Mouse (Mus musculus): Measurements from ENCODE around the gene L3mbtl2. TPM values are rescaled to one million over a fixed set of nuclear protein-coding genes. Genes with fewer than 3 reads are reported as not detected.

L3mbtl2 gene
- polyA plus RNA-seq, 1 experiment from 2014 or later, result 21.2 TPM

GRCm38 (mm10) chr15:81680301-81680805 lies 16.7 kb downstream of the L3mbtl2 start:
- Histone ChIP-seq H3K27ac (ENCODE audit: low read length) (no peak overlapping the region), H3K9me3 (ENCODE audit: control insufficient read depth, low read length) (no peaks in the 10 kb centered on the region), H3K4me3 (ENCODE audit: low read length) (no peak overlapping the region), H3K36me3 (ENCODE audit: control insufficient read depth, insufficient read depth, low read length) (peaks cover 1% of the 10 kb centered on the region), H3K9ac (ENCODE audit: low read depth, low read length) (no peak overlapping the region), H3K4me1 (ENCODE audit: control insufficient read depth, insufficient read depth, low read length) (no peaks in the 10 kb centered on the region), H3K27me3 (replicated peaks; ENCODE audit: control insufficient read depth, insufficient read depth, low read length) (no peaks in the 10 kb centered on the region), H3K4me2 (ENCODE audit: low read depth, low read length) (no peak overlapping the region)
- ATAC-seq, result no peak
- WGBS, result 94% methylated on average over 4 of the region's 4 CpGs

GRCm38 (mm10) chr15:81693366-81693966 lies 29.8 kb downstream of the L3mbtl2 start:
- peaks cover 24% of the 10 kb centered on the region for H3K27me3 ChIP-seq (replicated peaks; ENCODE audit: control insufficient read depth, insufficient read depth, low read length)
- ATAC-seq, result peak; percentile 58
- peak overlapping the region; percentile 99 for H3K4me2 ChIP-seq (ENCODE audit: low read depth, low read length)
- peaks cover 8% of the 10 kb centered on the region for H3K4me1 ChIP-seq (ENCODE audit: control insufficient read depth, insufficient read depth, low read length)
- H3K27ac ChIP-seq (ENCODE audit: low read length), result no peak overlapping the region
- no peaks in the 10 kb centered on the region for H3K9me3 ChIP-seq (ENCODE audit: control insufficient read depth, low read length)
- peak overlapping the region; percentile 75 for H3K9ac ChIP-seq (ENCODE audit: low read depth, low read length)
- peak overlapping the region; percentile 60 for H3K4me3 ChIP-seq (ENCODE audit: low read length)
- H3K36me3 ChIP-seq (ENCODE audit: control insufficient read depth, insufficient read depth, low read length), result no peaks in the 10 kb centered on the region
- WGBS, result 3% methylated on average over 41 of the region's 41 CpGs

DNA sequence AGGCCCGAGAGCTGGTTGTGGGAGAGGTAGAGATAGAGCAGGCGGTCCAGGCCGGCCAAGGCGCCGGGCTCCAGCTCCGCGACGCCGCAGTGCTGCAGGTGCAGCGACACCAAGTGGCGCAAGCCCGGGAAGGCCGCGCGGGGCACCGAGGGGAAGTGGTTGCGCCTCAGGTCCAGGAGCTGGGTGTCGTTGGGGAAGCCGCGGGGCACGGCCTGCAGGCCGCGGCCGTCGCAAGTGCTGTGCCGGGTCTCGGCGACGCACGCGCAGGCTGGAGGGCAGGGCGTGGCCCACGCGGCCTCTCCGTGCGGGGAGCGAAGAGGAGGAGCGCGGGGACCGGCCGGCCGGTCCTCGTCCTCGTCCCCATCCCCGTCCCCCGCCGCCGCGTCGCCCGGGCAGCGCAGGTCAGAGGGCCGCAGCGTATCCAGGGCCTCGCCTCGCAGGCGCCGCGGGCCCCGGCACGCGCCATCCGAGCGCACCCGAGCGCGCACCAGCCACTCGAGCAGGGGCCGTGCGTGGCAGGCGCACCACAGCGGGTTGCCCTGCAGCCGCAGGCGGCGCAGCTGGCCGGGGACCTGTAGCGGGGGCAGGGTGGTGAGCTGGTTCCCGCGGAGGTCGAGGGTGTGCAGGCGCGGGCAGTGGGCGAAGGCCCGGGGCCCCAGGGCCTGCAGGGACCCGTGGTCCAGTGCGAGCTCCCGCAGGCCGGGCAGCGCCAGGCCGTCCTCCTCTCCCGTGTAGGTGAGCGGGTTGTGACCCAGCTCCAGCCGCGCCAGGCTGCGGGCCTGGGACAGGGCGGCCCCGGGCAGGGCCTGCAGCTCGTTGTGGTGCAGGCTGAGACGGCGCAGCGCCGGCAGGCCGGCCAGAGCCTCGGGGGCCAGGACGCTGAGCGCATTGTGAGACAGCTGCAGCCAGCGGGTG lies 30.5 kb downstream of the L3mbtl2 start:
- no peak overlapping the region for H3K27ac ChIP-seq (ENCODE audit: low read length)
- peak overlapping the region; percentile 99 for H3K4me2 ChIP-seq (ENCODE audit: low read depth, low read length)
- ATAC-seq, result peak; percentile 89
- H3K4me3 ChIP-seq (ENCODE audit: low read length), result peak overlapping the region; percentile 60
- H3K4me1 ChIP-seq (ENCODE audit: control insufficient read depth, insufficient read depth, low read length), result peaks cover 8% of the 10 kb centered on the region
- peak overlapping the region; percentile 75 for H3K9ac ChIP-seq (ENCODE audit: low read depth, low read length)
- H3K36me3 ChIP-seq (ENCODE audit: control insufficient read depth, insufficient read depth, low read length), result no peaks in the 10 kb centered on the region
- H3K9me3 ChIP-seq (ENCODE audit: control insufficient read depth, low read length), result no peaks in the 10 kb centered on the region
- WGBS, result under 1% methylated on average over 107 of the region's 107 CpGs
- peaks cover 24% of the 10 kb centered on the region for H3K27me3 ChIP-seq (replicated peaks; ENCODE audit: control insufficient read depth, insufficient read depth, low read length)

DNA sequence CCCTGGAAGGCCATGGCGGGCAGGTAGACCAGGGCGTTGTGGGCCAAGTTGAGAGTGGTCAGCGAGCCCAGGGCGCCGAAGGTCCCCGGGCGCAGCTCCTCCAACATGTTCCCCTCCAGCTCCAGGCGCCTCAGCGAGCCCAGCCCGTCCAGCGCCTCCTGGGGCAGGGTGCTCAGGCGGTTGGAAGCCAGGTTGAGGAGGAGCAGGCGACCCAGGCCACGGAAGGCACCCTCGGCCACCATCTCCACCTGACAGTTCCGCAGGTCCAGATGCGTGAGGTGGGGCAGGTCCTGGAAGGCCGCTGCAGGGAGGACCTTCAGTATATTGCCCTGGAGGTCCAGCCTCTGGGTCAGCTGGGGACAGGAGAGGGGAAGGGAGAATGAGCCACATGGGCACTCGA lies 31.2 kb downstream of the L3mbtl2 start:
- Histone ChIP-seq H3K9ac (ENCODE audit: low read depth, low read length) (peak overlapping the region; percentile 75), H3K36me3 (ENCODE audit: control insufficient read depth, insufficient read depth, low read length) (no peaks in the 10 kb centered on the region), H3K4me2 (ENCODE audit: low read depth, low read length) (peak overlapping the region; percentile 99), H3K27ac (ENCODE audit: low read length) (no peak overlapping the region), H3K27me3 (replicated peaks; ENCODE audit: control insufficient read depth, insufficient read depth, low read length) (peaks cover 24% of the 10 kb centered on the region), H3K4me1 (ENCODE audit: control insufficient read depth, insufficient read depth, low read length) (peaks cover 8% of the 10 kb centered on the region), H3K9me3 (ENCODE audit: control insufficient read depth, low read length) (no peaks in the 10 kb centered on the region), H3K4me3 (ENCODE audit: low read length) (peak overlapping the region; percentile 60)
- WGBS, result 28% methylated on average over 19 of the region's 19 CpGs
- no peak for ATAC-seq

- Histone ChIP-seq H3K4me2 (ENCODE audit: low read depth, low read length) (no peak within 1 kb of the TSS), H3K4me1 (ENCODE audit: control insufficient read depth, insufficient read depth, low read length) (peaks cover 8% of the 10 kb centered on the region), H3K9ac (ENCODE audit: low read depth, low read length) (no peak within 1 kb of the TSS), H3K4me3 (ENCODE audit: low read length) (no peak within 1 kb of the TSS), H3K27ac (ENCODE audit: low read length) (no peak within 1 kb of the TSS), H3K36me3 (ENCODE audit: control insufficient read depth, insufficient read depth, low read length) (no peaks in the 10 kb centered on the region), H3K9me3 (ENCODE audit: control insufficient read depth, low read length) (no peaks in the 10 kb centered on the region), H3K27me3 (replicated peaks; ENCODE audit: control insufficient read depth, insufficient read depth, low read length) (peaks cover 24% of the 10 kb centered on the region)
- ATAC-seq, result no peak
- WGBS, result 65% methylated on average over 7 of the region's 7 CpGs
Observed at GRCm38 (mm10) chr15:81697175-81697574, 33.5 kb downstream of the L3mbtl2 start, which contains the start of gene Chadl. Gene Chadl, minus strand, starts transcription at chr15:81697287.

GRCm38 (mm10) chr15:81697847-81698246 lies 34.2 kb downstream of the L3mbtl2 start:
- whole genome bisulfite sequencing, result 42% methylated on average over 3 of the region's 3 CpGs
- H3K36me3 ChIP-seq (ENCODE audit: control insufficient read depth, insufficient read depth, low read length), result no peaks in the 10 kb centered on the region
- peaks cover 17% of the 10 kb centered on the region for H3K27me3 ChIP-seq (replicated peaks; ENCODE audit: control insufficient read depth, insufficient read depth, low read length)
- H3K9me3 ChIP-seq (ENCODE audit: control insufficient read depth, low read length), result no peaks in the 10 kb centered on the region
- ATAC-seq, result no peak
- no peak overlapping the region for H3K27ac ChIP-seq (ENCODE audit: low read length)
- H3K9ac ChIP-seq (ENCODE audit: low read depth, low read length), result no peak overlapping the region
- no peak overlapping the region for H3K4me2 ChIP-seq (ENCODE audit: low read depth, low read length)
- no peak overlapping the region for H3K4me3 ChIP-seq (ENCODE audit: low read length)
- peaks cover 8% of the 10 kb centered on the region for H3K4me1 ChIP-seq (ENCODE audit: control insufficient read depth, insufficient read depth, low read length)

- H3K27me3 ChIP-seq (replicated peaks; ENCODE audit: control insufficient read depth, insufficient read depth, low read length), result peaks cover 10% of the 10 kb centered on the region
- no peak overlapping the region for H3K4me2 ChIP-seq (ENCODE audit: low read depth, low read length)
- 68% methylated on average over 2 of the region's 2 CpGs for WGBS
- H3K4me1 ChIP-seq (ENCODE audit: control insufficient read depth, insufficient read depth, low read length), result peaks cover 5% of the 10 kb centered on the region
- no peak overlapping the region for H3K27ac ChIP-seq (ENCODE audit: low read length)
- no peak overlapping the region for H3K4me3 ChIP-seq (ENCODE audit: low read length)
- ATAC-seq, result no peak
- no peaks in the 10 kb centered on the region for H3K36me3 ChIP-seq (ENCODE audit: control insufficient read depth, insufficient read depth, low read length)
- no peak overlapping the region for H3K9ac ChIP-seq (ENCODE audit: low read depth, low read length)
- no peaks in the 10 kb centered on the region for H3K9me3 ChIP-seq (ENCODE audit: control insufficient read depth, low read length)
Observed at GRCm38 (mm10) chr15:81698532-81698931, 34.8 kb downstream of the L3mbtl2 start.

GRCm38 (mm10) chr15:81700161-81700560 lies 36.5 kb downstream of the L3mbtl2 start:
- 56% methylated on average over 2 of the region's 2 CpGs for WGBS
- no peak overlapping the region for H3K4me2 ChIP-seq (ENCODE audit: low read depth, low read length)
- no peaks in the 10 kb centered on the region for H3K4me1 ChIP-seq (ENCODE audit: control insufficient read depth, insufficient read depth, low read length)
- H3K9ac ChIP-seq (ENCODE audit: low read depth, low read length), result no peak overlapping the region
- H3K4me3 ChIP-seq (ENCODE audit: low read length), result no peak overlapping the region
- H3K9me3 ChIP-seq (ENCODE audit: control insufficient read depth, low read length), result no peaks in the 10 kb centered on the region
- no peak for ATAC-seq
- H3K27me3 ChIP-seq (replicated peaks; ENCODE audit: control insufficient read depth, insufficient read depth, low read length), result no peaks in the 10 kb centered on the region
- H3K27ac ChIP-seq (ENCODE audit: low read length), result no peak overlapping the region
- peaks cover 7% of the 10 kb centered on the region; the same call in 1 of the 2 replicates for H3K36me3 ChIP-seq (ENCODE audit: control insufficient read depth, insufficient read depth, low read length)

DNA sequence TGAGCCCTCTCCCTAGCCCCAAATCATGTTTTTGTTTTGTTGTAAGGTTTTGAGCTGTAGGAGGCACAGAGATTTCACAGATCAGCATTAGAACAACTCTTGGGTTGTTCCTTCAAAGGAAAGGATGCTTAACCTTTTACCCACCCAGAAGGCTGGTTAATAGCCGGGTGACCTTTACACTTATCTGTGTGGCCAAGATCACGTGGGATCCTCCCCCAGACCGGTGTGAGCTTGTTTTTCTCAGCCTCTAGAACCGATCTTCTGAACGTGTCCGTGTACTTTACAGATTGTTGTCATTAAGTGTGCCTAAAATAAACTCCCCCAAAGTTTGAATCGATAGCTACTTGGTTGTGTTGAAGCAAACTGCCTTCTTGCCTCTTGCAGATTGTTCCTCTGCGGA lies 36.9 kb downstream of the L3mbtl2 start:
- no peak overlapping the region for H3K4me3 ChIP-seq (ENCODE audit: low read length)
- H3K27ac ChIP-seq (ENCODE audit: low read length), result no peak overlapping the region
- no peak overlapping the region for H3K9ac ChIP-seq (ENCODE audit: low read depth, low read length)
- no peaks in the 10 kb centered on the region for H3K4me1 ChIP-seq (ENCODE audit: control insufficient read depth, insufficient read depth, low read length)
- WGBS, result 53% methylated on average over 8 of the region's 8 CpGs
- no peaks in the 10 kb centered on the region for H3K9me3 ChIP-seq (ENCODE audit: control insufficient read depth, low read length)
- no peaks in the 10 kb centered on the region for H3K27me3 ChIP-seq (replicated peaks; ENCODE audit: control insufficient read depth, insufficient read depth, low read length)
- H3K36me3 ChIP-seq (ENCODE audit: control insufficient read depth, insufficient read depth, low read length), result peaks cover 11% of the 10 kb centered on the region; the same call in 1 of the 2 replicates
- H3K4me2 ChIP-seq (ENCODE audit: low read depth, low read length), result no peak overlapping the region
- no peak for ATAC-seq

All from intestine, embryonic 16.5 days (tissue).